Mouse (Mus musculus) stomach, postnatal 0 days (tissue): ENCODE results near the gene Lbx1. TPM values are rescaled to one million over a fixed set of nuclear protein-coding genes. Genes with fewer than 3 reads are reported as not detected.

Experiments
- ATAC-seq: fragments of 200-750 bp; cut with Nextera tagmentation; 2 replicates; pipeline ENCODE4 v1.8.0; 2017; ENCODE audit not compliant: low FRiP score, low TSS enrichment
- DNase-seq: peaks from one replicate; pipeline ENCODE4 v3.0.0-alpha.2; 2016; ENCODE audit warnings: low spot score
- H3K27ac ChIP-seq: fragments of 300-500 bp; sonication (generic); replicated peaks from 2 replicates; pipeline ENCODE4 v1.5.1; 2014; ENCODE audit warnings: mild to moderate bottlenecking, control low read depth
- H3K27me3 ChIP-seq: fragments of 300-500 bp; sonication (generic); 2 replicates; pipeline ENCODE4 v1.6.1; 2014; ENCODE audit warnings: low read length; ENCODE audit not compliant: control insufficient read depth, insufficient read depth
- H3K36me3 ChIP-seq: fragments of 300-500 bp; sonication (generic); 2 replicates; pipeline ENCODE4 v1.6.1; 2014; ENCODE audit warnings: low read length, mixed read lengths; ENCODE audit not compliant: control insufficient read depth, insufficient read depth
- H3K4me1 ChIP-seq: fragments of 300-500 bp; sonication (generic); replicated peaks from 2 replicates; pipeline ENCODE4 v1.6.1; 2014; ENCODE audit warnings: antibody characterized with exemption; ENCODE audit not compliant: control insufficient read depth, insufficient read depth
- H3K4me2 ChIP-seq: fragments of 300-500 bp; sonication (generic); replicated peaks from 2 replicates; pipeline ENCODE4 v1.6.1; 2014; ENCODE audit warnings: low read depth, mild to moderate bottlenecking, control low read depth, moderate library complexity
- H3K4me3 ChIP-seq: fragments of 300-500 bp; sonication (generic); 2 replicates; pipeline ENCODE4 v1.5.1; 2014; ENCODE audit warnings: low read depth, low read length, control low read depth
- H3K9ac ChIP-seq: fragments of 300-500 bp; sonication (generic); 2 replicates; pipeline ENCODE4 v1.6.1; 2014; ENCODE audit warnings: mild to moderate bottlenecking, low read length, control low read depth, mixed read lengths
- H3K9me3 ChIP-seq: fragments of 300-500 bp; sonication (generic); 2 replicates; pipeline ENCODE4 v1.6.1; 2016; ENCODE audit warnings: low read length; ENCODE audit not compliant: control insufficient read depth
- CTCF ChIP-seq: IDR thresholded peaks from 2 replicates; pipeline ENCODE4 v1.5.1; 2016; ENCODE audit warnings: antibody characterized with exemption, low read depth, mild to moderate bottlenecking, moderate library complexity
- EP300 ChIP-seq: optimal IDR thresholded peaks from 2 replicates; pipeline ENCODE3; 2016; ENCODE audit warnings: antibody characterized with exemption
- WGBS: fragments of 180-500 bp; shearing (Covaris S2); extraction: QIAGEN DNeasy Blood & Tissue Kit; methylation state at CpG from one replicate; pipeline ENCODE4 v1.1.7; 2014; 5-methylcytosine and 5-hydroxymethylcytosine counted together
- polyA plus RNA-seq: library from polyadenylated mRNA; unstranded; fragments of >200 nt; fragmentation: Nextera tagmentation; extraction: Ambion mirVana; gene quantifications from 2 replicates; pipeline ENCODE4 v1.2.1, GENCODE M21; 2015

The Lbx1 gene
- polyA plus RNA-seq, 1 experiment from 2014 or later, result not detected

- TF ChIP-seq EP300, result no peak
- TF ChIP-seq CTCF, result no peak
- no peaks in the 10 kb centered on the region for H3K36me3 ChIP-seq
- no peak overlapping the region for H3K4me2 ChIP-seq
- H3K4me1 ChIP-seq, result no peaks in the 10 kb centered on the region
- DNase-seq (no peak), ATAC-seq (no peak)
- H3K4me3 ChIP-seq, result no peak overlapping the region
- 43% methylated on average over 4 of the region's 4 CpGs for WGBS
- H3K27ac ChIP-seq, result no peak overlapping the region
- no peak overlapping the region for H3K9ac ChIP-seq
- no peaks in the 10 kb centered on the region for H3K9me3 ChIP-seq
- no peaks in the 10 kb centered on the region for H3K27me3 ChIP-seq
Observed at GRCm38 (mm10) chr19:45194651-45195050, 41.0 kb downstream of the Lbx1 start.

Other genes with a start within 250 kb of the Lbx1 start
- gene Sema4g, start 246.7 kb downstream of the Lbx1 start, polyA plus RNA-seq, result 1.4 and 1.8 TPM in 2 replicates
- gene Twnk, start 230.1 kb downstream of the Lbx1 start, polyA plus RNA-seq, result 7.9 and 8.5 TPM in 2 replicates
- gene Mrpl43, start 229.4 kb downstream of the Lbx1 start, polyA plus RNA-seq, result 67.2 and 67.3 TPM in 2 replicates
- 40.1 and 45.0 TPM in 2 replicates for gene Lzts2, start 221.4 kb downstream of the Lbx1 start, polyA plus RNA-seq
- gene Pdzd7, start 190.1 kb downstream of the Lbx1 start, polyA plus RNA-seq, result 0.33 TPM in 2 replicates
- gene Sfxn3, start 188.3 kb downstream of the Lbx1 start, polyA plus RNA-seq, result 26.7 and 29.7 TPM in 2 replicates
- 3.0 and 3.8 TPM in 2 replicates for gene Kazald1, start 160.6 kb downstream of the Lbx1 start, polyA plus RNA-seq
- not detected in 2 replicates for gene Tlx1, start 85.1 kb downstream of the Lbx1 start, polyA plus RNA-seq
- gene Btrc, start 127.9 kb upstream of the Lbx1 start, polyA plus RNA-seq, result 15.0 and 15.5 TPM in 2 replicates